Mouse (Mus musculus): Measurements from ENCODE around the gene Dctn3. TPM values are rescaled to one million over a fixed set of nuclear protein-coding genes. Genes with fewer than 3 reads are reported as not detected.
"Not testable (repeated sequence)": the region's sequence is repeated elsewhere in the genome, so short reads cannot be mapped to it uniquely, and the experiment has no call there.

Dctn3 gene
- 271 and 274 TPM in 2 replicates for polyA plus RNA-seq (2014; fragmentation: Nextera tagmentation; extraction: Ambion mirVana)

GRCm38 (mm10) chr4:41722918-41723351 is at the start of gene Dctn3:
Gene Dctn3 (minus strand): TSS chr4:41723170.
- WGBS: under 1% methylated on average over 27 of the region's 27 CpGs
- peaks cover 42% of the 10 kb centered on the region for H3K27me3 ChIP-seq (ENCODE audit: control insufficient read depth, insufficient read depth, low read length)
- H3K9me3 ChIP-seq (ENCODE audit: control insufficient read depth, low read length): no peaks in the 10 kb centered on the region
- peak within 1 kb of the TSS; percentile 66 for H3K4me3 ChIP-seq (replicated peaks; ENCODE audit: low read length)
- H3K9ac ChIP-seq: peak within 1 kb of the TSS; percentile 84
- peaks cover 26% of the 10 kb centered on the region for H3K4me1 ChIP-seq (replicated peaks; ENCODE audit: control insufficient read depth, insufficient read depth, low read length)
- peaks cover 26% of the 10 kb centered on the region for H3K36me3 ChIP-seq (replicated peaks; ENCODE audit: control insufficient read depth, insufficient read depth)
- DNase-seq (ENCODE audit: low spot score): peak; percentile 96
- H3K4me2 ChIP-seq (replicated peaks): peak within 1 kb of the TSS; percentile 84
- peak; percentile 95 for ATAC-seq (ENCODE audit: low FRiP score)
- peak within 1 kb of the TSS; percentile 59 for H3K27ac ChIP-seq

GRCm38 (mm10) chr4:41767301-41767700 is 44.3 kb upstream of the Dctn3 start:
- not testable (repeated sequence) for H3K4me2 ChIP-seq (replicated peaks); DNase-seq (ENCODE audit: low spot score); H3K9me3 ChIP-seq (ENCODE audit: control insufficient read depth, low read length); H3K27me3 ChIP-seq (ENCODE audit: control insufficient read depth, insufficient read depth, low read length); H3K4me1 ChIP-seq (replicated peaks; ENCODE audit: control insufficient read depth, insufficient read depth, low read length); H3K27ac ChIP-seq; ATAC-seq (ENCODE audit: low FRiP score); H3K4me3 ChIP-seq (replicated peaks; ENCODE audit: low read length); H3K9ac ChIP-seq
- peaks cover 13% of the 10 kb centered on the region; the same call in 1 of the 2 replicates for H3K36me3 ChIP-seq (replicated peaks; ENCODE audit: control insufficient read depth, insufficient read depth)
- 88% methylated on average over 10 of the region's 10 CpGs for WGBS

GRCm38 (mm10) chr4:41763176-41763575 is 40.2 kb upstream of the Dctn3 start:
- not testable (repeated sequence) for H3K4me3 ChIP-seq (replicated peaks; ENCODE audit: low read length)
- 78% methylated on average over 4 of the region's 6 CpGs for WGBS

DNA sequence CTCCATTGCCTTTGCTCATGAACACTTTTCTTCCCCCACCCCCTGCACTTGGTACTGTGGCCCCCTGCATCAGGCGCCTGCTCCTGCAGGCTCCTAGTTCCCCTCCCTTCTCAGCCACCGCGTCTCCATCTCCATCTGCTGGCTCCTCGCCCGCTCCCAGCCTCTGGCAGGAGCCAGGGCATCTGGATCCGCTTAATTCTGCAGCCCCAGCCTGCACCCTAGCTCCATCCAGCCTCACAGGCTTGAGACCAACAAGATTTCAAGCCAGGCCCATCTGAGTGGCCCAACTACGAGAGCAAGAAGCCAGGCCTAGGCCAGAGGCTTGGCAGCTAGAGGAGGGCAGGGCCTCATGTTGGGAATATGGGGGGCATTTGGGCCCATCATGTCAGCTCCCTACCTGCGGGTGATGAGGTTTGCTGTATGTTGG is 39.7 kb upstream of the Dctn3 start:
- peaks cover 13% of the 10 kb centered on the region for H3K36me3 ChIP-seq (replicated peaks; ENCODE audit: control insufficient read depth, insufficient read depth)
- peak; percentile 23 for DNase-seq (ENCODE audit: low spot score)
- peak overlapping the region; percentile 53; the same call in 1 of the 2 replicates for H3K27ac ChIP-seq
- not testable (repeated sequence) for H3K27me3 ChIP-seq (ENCODE audit: control insufficient read depth, insufficient read depth, low read length); H3K9me3 ChIP-seq (ENCODE audit: control insufficient read depth, low read length); H3K4me3 ChIP-seq (replicated peaks; ENCODE audit: low read length)
- ATAC-seq (ENCODE audit: low FRiP score): peak; percentile 51
- WGBS: 43% methylated on average over 8 of the region's 8 CpGs
- peak overlapping the region; percentile 24; the same call in 1 of the 2 replicates for H3K9ac ChIP-seq
- peaks cover 22% of the 10 kb centered on the region for H3K4me1 ChIP-seq (replicated peaks; ENCODE audit: control insufficient read depth, insufficient read depth, low read length)
- 0 out of 2 replicates have a peak overlapping the region, but pooled peaks have one; percentile 15 for H3K4me2 ChIP-seq (replicated peaks)

More at GRCm38 (mm10) chr4:41763176-41763575, 40.2 kb upstream of the Dctn3 start:
- DNase-seq (ENCODE audit: low spot score): peak; percentile 19
- H3K4me2 ChIP-seq (replicated peaks); ATAC-seq (ENCODE audit: low FRiP score); H3K27me3 ChIP-seq (ENCODE audit: control insufficient read depth, insufficient read depth, low read length); H3K9ac ChIP-seq; H3K9me3 ChIP-seq (ENCODE audit: control insufficient read depth, low read length); H3K27ac ChIP-seq: not testable (repeated sequence)
- Histone ChIP-seq H3K36me3 (replicated peaks; ENCODE audit: control insufficient read depth, insufficient read depth) (peaks cover 14% of the 10 kb centered on the region), H3K4me1 (replicated peaks; ENCODE audit: control insufficient read depth, insufficient read depth, low read length) (peaks cover 22% of the 10 kb centered on the region)

- Histone ChIP-seq H3K9me3 (ENCODE audit: control insufficient read depth, low read length) (no peaks in the 10 kb centered on the region), H3K27ac (peak overlapping the region; percentile 53; the same call in 1 of the 2 replicates), H3K36me3 (replicated peaks; ENCODE audit: control insufficient read depth, insufficient read depth) (peaks cover 13% of the 10 kb centered on the region), H3K27me3 (ENCODE audit: control insufficient read depth, insufficient read depth, low read length) (no peaks in the 10 kb centered on the region), H3K9ac (peak overlapping the region; percentile 37; the same call in 1 of the 2 replicates), H3K4me2 (replicated peaks) (0 out of 2 replicates have a peak overlapping the region, but pooled peaks have one; percentile 15), H3K4me3 (replicated peaks; ENCODE audit: low read length) (no peak overlapping the region), H3K4me1 (replicated peaks; ENCODE audit: control insufficient read depth, insufficient read depth, low read length) (peaks cover 22% of the 10 kb centered on the region)
- DNase-seq (ENCODE audit: low spot score) (peak; percentile 24), ATAC-seq (ENCODE audit: low FRiP score) (peak; percentile 19; the same call in 1 of the 2 replicates)
- WGBS: 46% methylated on average over 8 of the region's 8 CpGs
These were observed 39.2 kb upstream of the Dctn3 start for GRCm38 (mm10) chr4:41762099-41762687.

GRCm38 (mm10) chr4:41761680-41762079 is 38.7 kb upstream of the Dctn3 start:
- Histone ChIP-seq H3K4me3 (replicated peaks; ENCODE audit: low read length) (0 out of 2 replicates have a peak overlapping the region, but pooled peaks have one; percentile 28), H3K9me3 (ENCODE audit: control insufficient read depth, low read length) (no peaks in the 10 kb centered on the region), H3K9ac (peak overlapping the region; percentile 37; the same call in 1 of the 2 replicates), H3K27me3 (ENCODE audit: control insufficient read depth, insufficient read depth, low read length) (no peaks in the 10 kb centered on the region), H3K4me1 (replicated peaks; ENCODE audit: control insufficient read depth, insufficient read depth, low read length) (peaks cover 22% of the 10 kb centered on the region), H3K27ac (no peak overlapping the region), H3K36me3 (replicated peaks; ENCODE audit: control insufficient read depth, insufficient read depth) (peaks cover 13% of the 10 kb centered on the region), H3K4me2 (replicated peaks) (peak overlapping the region; percentile 46)
- no peak for ATAC-seq (ENCODE audit: low FRiP score)
- no peak for DNase-seq (ENCODE audit: low spot score)

DNA sequence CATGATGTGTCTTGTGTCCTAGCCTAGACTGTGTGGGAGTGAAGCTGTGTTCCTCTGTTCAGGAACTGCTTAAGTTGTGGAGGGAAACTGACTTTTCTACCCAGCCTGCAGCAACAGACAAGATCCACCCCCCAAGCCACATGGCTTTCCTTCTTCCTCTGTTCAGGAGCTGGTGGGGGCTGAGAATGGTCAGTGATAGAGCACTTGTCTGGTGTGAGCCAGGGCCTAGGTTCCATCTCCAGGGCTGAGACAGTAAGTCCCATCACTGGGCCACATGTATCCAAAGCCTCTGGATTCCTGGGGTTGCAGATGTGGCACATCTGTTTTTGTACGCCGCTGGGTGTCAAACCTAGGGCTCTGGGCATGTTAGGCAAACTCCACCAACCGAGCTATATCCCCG is 37.9 kb upstream of the Dctn3 start:
- peak overlapping the region; percentile 37 for H3K9ac ChIP-seq
- DNase-seq (ENCODE audit: low spot score): peak; percentile 18

DNA sequence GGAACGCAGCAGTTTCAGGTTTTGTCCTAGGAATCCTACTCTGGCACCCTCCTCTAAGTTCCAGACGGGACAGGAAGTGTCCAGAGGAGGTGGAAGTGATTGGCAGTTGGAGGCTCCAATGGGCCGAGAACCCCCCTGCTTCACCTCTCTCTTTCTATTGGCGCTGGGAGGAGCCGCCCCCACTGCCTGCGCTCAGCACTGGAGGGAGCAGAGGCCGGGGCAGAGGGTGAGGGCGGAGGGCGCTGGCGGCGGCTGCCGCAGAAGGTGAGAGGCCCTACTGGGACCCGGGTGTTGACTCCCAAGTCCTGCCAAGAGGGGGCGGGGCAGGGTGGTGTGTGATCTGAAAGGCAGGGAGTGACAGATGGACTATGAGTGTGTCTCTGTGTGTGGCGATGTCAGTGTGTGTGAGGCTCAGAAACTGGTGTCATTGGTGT is 37.3 kb upstream of the Dctn3 start:
- DNase-seq (ENCODE audit: low spot score) (peak; percentile 74), ATAC-seq (ENCODE audit: low FRiP score) (peak; percentile 68)
- H3K9me3 ChIP-seq (ENCODE audit: control insufficient read depth, low read length): no peaks in the 10 kb centered on the region
- 0% methylated on average over 15 of the region's 15 CpGs for WGBS
- peaks cover 28% of the 10 kb centered on the region for H3K4me1 ChIP-seq (replicated peaks; ENCODE audit: control insufficient read depth, insufficient read depth, low read length)
- peak overlapping the region; percentile 37 for H3K9ac ChIP-seq
- no peaks in the 10 kb centered on the region for H3K27me3 ChIP-seq (ENCODE audit: control insufficient read depth, insufficient read depth, low read length)
- H3K4me2 ChIP-seq (replicated peaks): peak overlapping the region; percentile 46
- peak overlapping the region; percentile 28 for H3K4me3 ChIP-seq (replicated peaks; ENCODE audit: low read length)
- H3K27ac ChIP-seq: peak overlapping the region; percentile 27
- peaks cover 4% of the 10 kb centered on the region for H3K36me3 ChIP-seq (replicated peaks; ENCODE audit: control insufficient read depth, insufficient read depth)

More for the DNA sequence above, 37.9 kb upstream of the Dctn3 start:
- no peaks in the 10 kb centered on the region for H3K9me3 ChIP-seq (ENCODE audit: control insufficient read depth, low read length)
- H3K27me3 ChIP-seq (ENCODE audit: control insufficient read depth, insufficient read depth, low read length): no peaks in the 10 kb centered on the region
- WGBS: 86% methylated on average over 4 of the region's 4 CpGs
- H3K4me2 ChIP-seq (replicated peaks): peak overlapping the region; percentile 46
- H3K4me1 ChIP-seq (replicated peaks; ENCODE audit: control insufficient read depth, insufficient read depth, low read length): peaks cover 28% of the 10 kb centered on the region
- ATAC-seq (ENCODE audit: low FRiP score): no peak
- H3K4me3 ChIP-seq (replicated peaks; ENCODE audit: low read length): peak overlapping the region; percentile 28
- H3K36me3 ChIP-seq (replicated peaks; ENCODE audit: control insufficient read depth, insufficient read depth): peaks cover 9% of the 10 kb centered on the region
- H3K27ac ChIP-seq: peak overlapping the region; percentile 27; the same call in 1 of the 2 replicates

DNA sequence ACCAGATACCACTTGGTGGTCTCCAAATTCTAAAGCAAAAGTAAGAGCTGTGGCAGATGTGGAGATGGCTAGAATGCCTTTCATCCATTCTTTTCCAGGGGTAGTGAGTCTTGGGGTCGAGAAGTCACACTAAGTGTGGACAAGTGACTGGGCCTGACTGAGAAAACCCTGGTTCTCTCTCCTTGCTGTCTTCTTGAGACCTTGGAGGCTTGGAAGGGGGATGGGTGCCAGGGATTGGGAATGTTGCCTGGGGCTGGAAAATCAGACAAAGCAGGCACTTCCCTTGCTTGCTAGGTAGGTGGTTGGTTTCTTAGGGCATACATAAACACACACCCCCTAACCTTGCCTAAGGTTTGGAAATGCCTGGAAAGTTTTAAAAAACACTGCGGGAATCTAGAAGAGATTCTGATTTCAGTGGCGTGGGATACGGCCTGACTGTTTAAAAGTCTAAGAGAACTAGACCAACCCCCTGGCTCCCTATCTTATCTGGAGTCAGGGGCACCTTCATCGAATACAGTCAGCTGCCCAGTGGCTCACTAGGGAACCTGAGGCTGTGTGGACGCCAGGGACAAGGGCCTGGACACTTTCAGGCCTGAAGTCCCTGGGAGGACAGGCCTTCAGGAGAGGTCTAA is 36.8 kb upstream of the Dctn3 start:
- no peaks in the 10 kb centered on the region for H3K27me3 ChIP-seq (ENCODE audit: control insufficient read depth, insufficient read depth, low read length)
- peak overlapping the region; percentile 37; the same call in 1 of the 2 replicates for H3K9ac ChIP-seq
- H3K9me3 ChIP-seq (ENCODE audit: control insufficient read depth, low read length): no peaks in the 10 kb centered on the region
- ATAC-seq (ENCODE audit: low FRiP score) (no peak), DNase-seq (ENCODE audit: low spot score) (no peak)
- H3K4me2 ChIP-seq (replicated peaks): peak overlapping the region; percentile 46
- WGBS: 44% methylated on average over 6 of the region's 6 CpGs
- H3K4me3 ChIP-seq (replicated peaks; ENCODE audit: low read length): peak overlapping the region; percentile 28
- H3K4me1 ChIP-seq (replicated peaks; ENCODE audit: control insufficient read depth, insufficient read depth, low read length): peaks cover 29% of the 10 kb centered on the region
- H3K36me3 ChIP-seq (replicated peaks; ENCODE audit: control insufficient read depth, insufficient read depth): peaks cover 4% of the 10 kb centered on the region
- H3K27ac ChIP-seq: peak overlapping the region; percentile 27; the same call in 1 of the 2 replicates

Measured in hindbrain, embryonic 14.5 days (tissue).